Mouse (Mus musculus): ENCODE measurements around the gene Dennd6b.

GRCm38 (mm10) chr15:89140659-89141252 is 55.5 kb downstream of the Dennd6b start, which contains the start of gene Mapk12:
- TF ChIP-seq CTCF (IDR thresholded peaks at IDR 0.05; ENCODE audit: low read depth, low read length), result no peak
- TF ChIP-seq POLR2A (IDR thresholded peaks at IDR 0.05; ENCODE audit: insufficient read depth, low read length), result no peak
- TF ChIP-seq EP300 (IDR thresholded peaks at IDR 0.05; ENCODE audit: insufficient read depth, low read depth, low read length), result no peak
